Mouse (Mus musculus): ENCODE results near the gene Eif3g. TPM values are rescaled to one million over a fixed set of nuclear protein-coding genes. Genes with fewer than 3 reads are reported as not detected.

Gene Eif3g
- total and polyA plus RNA-seq, 2 experiments from 2014 or later: 95.7 to 232 TPM

DNA sequence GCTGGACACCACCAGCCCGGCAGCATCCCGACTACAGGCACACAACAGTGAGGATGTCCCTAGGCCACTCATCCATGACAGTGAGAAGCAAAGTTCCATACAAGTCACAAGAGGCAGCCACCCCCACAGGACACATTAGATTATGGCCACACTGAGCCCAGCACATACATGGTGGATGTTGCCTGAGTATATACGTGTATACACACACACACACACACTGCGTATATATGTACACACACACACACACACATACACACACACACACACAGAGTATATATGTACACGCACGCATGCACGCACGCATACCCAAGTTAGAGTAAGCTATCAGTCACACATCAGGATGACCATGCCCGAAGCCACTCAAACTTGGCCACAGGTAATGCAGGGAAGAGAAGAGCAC lies 3.0 kb downstream of the Eif3g start:
- Histone ChIP-seq H3K27me3 (ENCODE audit: insufficient read depth, low read length) (no peaks in the 10 kb centered on the region), H3K9me3 (ENCODE audit: low read length) (no peaks in the 10 kb centered on the region), H3K4me1 (ENCODE audit: insufficient read depth, low read length) (peaks cover 4% of the 10 kb centered on the region), H3K4me3 (ENCODE audit: low read depth, low read length) (no peak overlapping the region), H3K36me3 (ENCODE audit: insufficient read depth, low read length) (peaks cover 49% of the 10 kb centered on the region), H3K9ac (replicated peaks; ENCODE audit: low read length, poor library complexity, severe bottlenecking) (no peak overlapping the region), H3K27ac (ENCODE audit: low read depth, low read length) (no peak overlapping the region), H3K4me2 (ENCODE audit: low read depth, low read length, poor library complexity, severe bottlenecking) (no peak overlapping the region)
- no peak for TF ChIP-seq CTCF (IDR thresholded peaks at IDR 0.05)
- DNase-seq (ENCODE audit: low spot score): no peak
- WGBS: 94% methylated on average over 9 of the region's 9 CpGs
- ATAC-seq (ENCODE audit: low FRiP score): no peak

DNA sequence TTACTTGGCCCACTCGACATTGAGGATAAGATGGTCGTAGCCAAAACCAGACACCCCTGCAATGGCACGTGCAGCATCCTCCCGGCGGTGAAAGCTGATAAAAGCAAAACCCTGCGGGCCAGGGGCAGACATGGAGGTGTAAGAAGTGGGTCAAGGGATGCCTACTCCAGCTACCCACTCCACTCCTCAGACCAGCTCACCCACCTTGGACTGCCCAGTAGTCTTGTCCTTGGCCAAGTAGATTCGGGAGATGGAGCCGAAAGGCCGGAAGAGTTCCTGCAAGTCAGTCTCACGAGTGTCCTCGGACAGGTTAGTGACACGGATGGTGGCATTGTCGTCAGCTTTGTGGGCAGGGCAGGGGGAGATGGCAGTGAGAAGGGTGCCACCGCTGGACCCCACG lies 3.8 kb downstream of the Eif3g start:
- Histone ChIP-seq H3K4me3 (ENCODE audit: low read depth, low read length) (no peak overlapping the region), H3K9me3 (ENCODE audit: low read length) (no peaks in the 10 kb centered on the region), H3K4me1 (ENCODE audit: insufficient read depth, low read length) (peaks cover 4% of the 10 kb centered on the region), H3K9ac (replicated peaks; ENCODE audit: low read length, poor library complexity, severe bottlenecking) (no peak overlapping the region), H3K27me3 (ENCODE audit: insufficient read depth, low read length) (no peaks in the 10 kb centered on the region), H3K36me3 (ENCODE audit: insufficient read depth, low read length) (peaks cover 52% of the 10 kb centered on the region), H3K27ac (ENCODE audit: low read depth, low read length) (no peak overlapping the region), H3K4me2 (ENCODE audit: low read depth, low read length, poor library complexity, severe bottlenecking) (no peak overlapping the region)
- no peak for DNase-seq (ENCODE audit: low spot score)
- no peak for TF ChIP-seq CTCF (IDR thresholded peaks at IDR 0.05)
- no peak for ATAC-seq (ENCODE audit: low FRiP score)
- WGBS: 92% methylated on average over 15 of the region's 15 CpGs

DNA sequence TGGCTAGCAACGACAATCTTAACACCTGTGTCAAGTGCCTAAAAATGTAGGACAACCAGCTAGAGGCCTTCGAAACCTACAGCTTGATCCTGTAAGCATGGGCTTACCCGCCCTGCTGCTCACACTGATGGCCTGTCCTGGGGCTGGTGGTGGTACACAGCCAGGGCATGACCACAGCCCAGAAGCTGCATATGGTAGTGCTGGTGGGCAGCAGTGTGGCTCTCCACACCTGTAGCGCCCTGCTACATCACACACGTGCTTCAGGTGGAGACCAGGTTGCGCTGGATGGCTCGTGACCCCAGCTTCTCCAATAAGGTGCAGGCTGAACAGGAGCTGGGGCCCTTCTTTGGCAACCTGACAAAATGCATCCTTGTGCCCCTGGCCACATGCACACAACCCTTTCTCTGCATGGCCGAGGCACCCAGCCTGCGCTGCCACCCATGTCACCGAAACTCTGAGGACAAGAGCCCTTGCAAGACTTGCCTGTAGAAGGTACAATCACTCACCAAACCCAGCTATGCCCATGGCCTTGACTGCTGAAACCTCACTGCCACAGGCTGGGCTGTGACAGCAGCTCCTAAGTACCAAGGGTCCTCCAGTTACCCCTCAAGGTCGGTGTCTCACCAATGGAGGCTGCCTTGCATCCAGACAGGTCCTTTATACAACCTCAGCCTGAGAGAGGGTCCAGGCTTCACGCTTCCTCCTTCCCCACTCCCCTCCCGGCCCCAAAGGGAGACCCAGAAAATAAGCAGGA lies 4.7 kb downstream of the Eif3g start:
- no peak for DNase-seq (ENCODE audit: low spot score)
- no peak overlapping the region for H3K4me2 ChIP-seq (ENCODE audit: low read depth, low read length, poor library complexity, severe bottlenecking)
- no peak overlapping the region for H3K9ac ChIP-seq (replicated peaks; ENCODE audit: low read length, poor library complexity, severe bottlenecking)
- no peak overlapping the region for H3K4me3 ChIP-seq (ENCODE audit: low read depth, low read length)
- H3K4me1 ChIP-seq (ENCODE audit: insufficient read depth, low read length): peaks cover 7% of the 10 kb centered on the region
- TF ChIP-seq CTCF (IDR thresholded peaks at IDR 0.05): no peak
- WGBS: 90% methylated on average over 13 of the region's 13 CpGs
- H3K36me3 ChIP-seq (ENCODE audit: insufficient read depth, low read length): peaks cover 52% of the 10 kb centered on the region
- H3K27ac ChIP-seq (ENCODE audit: low read depth, low read length): no peak overlapping the region
- H3K27me3 ChIP-seq (ENCODE audit: insufficient read depth, low read length): no peaks in the 10 kb centered on the region
- no peak for ATAC-seq (ENCODE audit: low FRiP score)
- no peaks in the 10 kb centered on the region for H3K9me3 ChIP-seq (ENCODE audit: low read length)

DNA sequence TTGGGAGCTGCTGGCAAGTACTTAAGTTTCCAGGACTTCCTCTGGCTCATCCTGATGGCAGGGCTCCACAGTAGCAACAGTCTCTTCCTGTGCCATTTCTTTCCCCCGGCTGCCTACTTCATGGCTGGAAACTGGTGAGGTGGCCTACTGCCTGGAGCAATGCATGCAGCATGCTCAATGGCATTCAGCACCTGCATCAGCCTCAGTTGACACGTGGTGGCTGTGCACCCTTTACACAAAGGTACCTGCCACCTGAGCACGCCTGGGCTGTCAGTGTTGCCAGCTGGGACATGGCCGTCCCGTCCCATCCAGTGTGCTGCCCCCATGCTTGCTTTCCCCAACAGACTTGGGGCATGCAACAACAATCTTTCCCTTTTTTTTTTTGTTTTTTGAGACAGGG lies 5.4 kb downstream of the Eif3g start:
- no peak for ATAC-seq (ENCODE audit: low FRiP score)
- 68% methylated on average over 5 of the region's 5 CpGs for WGBS
- Histone ChIP-seq H3K27ac (ENCODE audit: low read depth, low read length) (no peak overlapping the region), H3K9ac (replicated peaks; ENCODE audit: low read length, poor library complexity, severe bottlenecking) (no peak overlapping the region), H3K4me2 (ENCODE audit: low read depth, low read length, poor library complexity, severe bottlenecking) (no peak overlapping the region), H3K4me1 (ENCODE audit: insufficient read depth, low read length) (peaks cover 7% of the 10 kb centered on the region), H3K36me3 (ENCODE audit: insufficient read depth, low read length) (peaks cover 52% of the 10 kb centered on the region), H3K27me3 (ENCODE audit: insufficient read depth, low read length) (no peaks in the 10 kb centered on the region), H3K4me3 (ENCODE audit: low read depth, low read length) (no peak overlapping the region), H3K9me3 (ENCODE audit: low read length) (no peaks in the 10 kb centered on the region)
- TF ChIP-seq CTCF (IDR thresholded peaks at IDR 0.05): no peak
- DNase-seq (ENCODE audit: low spot score): no peak

DNA sequence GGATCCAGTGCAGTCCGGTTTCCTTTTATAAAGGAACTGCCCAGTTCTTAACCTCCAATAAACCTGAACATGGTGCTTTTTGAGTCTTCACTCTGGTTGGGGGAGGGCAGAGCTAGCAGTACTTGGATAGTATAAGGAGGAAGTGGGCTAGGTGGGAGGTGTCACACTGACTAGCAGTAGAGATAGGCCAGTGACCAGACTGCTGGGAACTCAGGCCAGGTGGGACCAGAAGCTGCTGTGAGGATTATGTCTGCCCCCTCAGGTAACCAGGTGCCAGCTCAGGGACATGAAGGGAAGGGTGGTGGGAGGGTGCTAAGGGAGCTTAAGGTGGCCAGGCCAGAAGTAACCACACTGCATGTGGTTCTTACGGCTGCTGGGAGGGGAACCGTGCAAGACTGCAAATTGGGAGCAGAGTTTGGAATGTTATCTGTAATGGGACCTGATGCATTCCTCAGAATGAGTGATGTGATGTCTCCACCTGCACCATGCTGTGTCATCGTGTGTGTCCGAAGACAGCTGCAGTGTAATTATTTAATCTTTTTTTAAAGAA lies 6.2 kb downstream of the Eif3g start:
- ATAC-seq (ENCODE audit: low FRiP score): no peak
- Histone ChIP-seq H3K4me3 (ENCODE audit: low read depth, low read length) (no peak overlapping the region), H3K9me3 (ENCODE audit: low read length) (no peaks in the 10 kb centered on the region), H3K4me1 (ENCODE audit: insufficient read depth, low read length) (peaks cover 5% of the 10 kb centered on the region), H3K9ac (replicated peaks; ENCODE audit: low read length, poor library complexity, severe bottlenecking) (no peak overlapping the region), H3K4me2 (ENCODE audit: low read depth, low read length, poor library complexity, severe bottlenecking) (no peak overlapping the region), H3K36me3 (ENCODE audit: insufficient read depth, low read length) (peaks cover 52% of the 10 kb centered on the region), H3K27ac (ENCODE audit: low read depth, low read length) (no peak overlapping the region), H3K27me3 (ENCODE audit: insufficient read depth, low read length) (no peaks in the 10 kb centered on the region)
- DNase-seq (ENCODE audit: low spot score): no peak
- WGBS: 79% methylated on average over 5 of the region's 5 CpGs
- no peak for TF ChIP-seq CTCF (IDR thresholded peaks at IDR 0.05)

DNA sequence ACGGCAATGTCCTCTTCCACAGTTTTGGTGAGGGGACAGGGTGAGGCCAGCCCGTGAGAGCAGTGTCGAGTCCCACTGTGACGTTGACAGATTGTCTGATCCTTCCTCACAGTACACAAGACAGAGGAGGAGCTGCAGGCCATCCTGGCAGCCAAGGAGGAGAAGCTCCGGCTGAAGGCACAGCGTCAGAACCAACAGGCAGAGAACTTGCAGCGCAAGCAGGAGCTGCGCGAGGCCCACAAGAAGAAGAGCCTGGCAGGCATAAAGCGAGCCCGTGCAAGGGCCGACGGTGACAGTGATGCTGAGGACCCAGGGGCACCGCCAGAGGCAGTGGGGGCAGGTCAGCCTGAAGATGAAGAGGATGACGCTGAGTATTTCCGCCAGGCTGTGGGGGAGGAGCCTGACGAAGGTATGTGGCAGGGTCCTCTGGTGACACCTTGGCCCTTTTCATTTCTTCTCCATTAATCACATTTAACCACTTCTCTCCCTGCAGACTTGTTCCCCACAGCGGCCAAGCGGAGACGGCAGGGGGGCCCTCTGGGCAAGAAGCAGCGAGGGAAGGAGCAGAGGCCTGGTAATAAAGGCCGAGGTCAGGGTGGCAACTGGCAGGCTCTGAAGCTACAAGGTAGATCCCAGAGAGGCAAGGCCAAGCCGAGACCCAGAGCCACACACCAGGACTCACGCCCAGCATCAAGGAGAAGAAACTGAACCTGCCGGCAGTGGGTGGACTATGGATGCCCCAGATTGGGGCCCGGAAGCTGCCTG lies 6.9 kb downstream of the Eif3g start:
- no peak overlapping the region for H3K4me3 ChIP-seq (ENCODE audit: low read depth, low read length)
- peaks cover 52% of the 10 kb centered on the region for H3K36me3 ChIP-seq (ENCODE audit: insufficient read depth, low read length)
- no peaks in the 10 kb centered on the region for H3K9me3 ChIP-seq (ENCODE audit: low read length)
- no peak overlapping the region for H3K4me2 ChIP-seq (ENCODE audit: low read depth, low read length, poor library complexity, severe bottlenecking)
- WGBS: 83% methylated on average over 26 of the region's 26 CpGs
- no peak for TF ChIP-seq CTCF (IDR thresholded peaks at IDR 0.05)
- peaks cover 3% of the 10 kb centered on the region; the same call in 1 of the 2 replicates for H3K4me1 ChIP-seq (ENCODE audit: insufficient read depth, low read length)
- no peak overlapping the region for H3K9ac ChIP-seq (replicated peaks; ENCODE audit: low read length, poor library complexity, severe bottlenecking)
- no peak overlapping the region for H3K27ac ChIP-seq (ENCODE audit: low read depth, low read length)
- no peaks in the 10 kb centered on the region for H3K27me3 ChIP-seq (ENCODE audit: insufficient read depth, low read length)
- DNase-seq (ENCODE audit: low spot score) (no peak), ATAC-seq (ENCODE audit: low FRiP score) (no peak)

Measured in midbrain, postnatal 0 days (tissue).